Mouse (Mus musculus) MEL (cell line): ENCODE measurements around the gene Hipk1. TPM values are rescaled to one million over a fixed set of nuclear protein-coding genes. Genes with fewer than 3 reads are reported as not detected.

Experiments
- DNase-seq: peaks from one replicate; pipeline ENCODE4 v3.0.0; 2011; ENCODE audit warnings: low read depth, low spot score
- H3K27ac ChIP-seq: 2 replicates; pipeline ENCODE4 v1.5.1; 2012; ENCODE audit warnings: low read depth, mild to moderate bottlenecking, control low read depth, low read length, moderate library complexity; ENCODE audit not compliant: control insufficient read depth
- H3K27me3 ChIP-seq, 2 experiments: fragments of 150-350 bp in 1 of 2; sonication (generic) in 1 of 2; 2 replicates each; pipeline ENCODE4 v1.6.1; 2012; ENCODE audit warnings: low read length in 2 of 2, mild to moderate bottlenecking in 2 of 2, improper control_type of control experiment in 1 of 2, moderate library complexity in 1 of 2; ENCODE audit not compliant: insufficient read depth in 2 of 2, control insufficient read depth in 1 of 2
- H3K36me3 ChIP-seq, 2 experiments: 2 replicates each; pipeline ENCODE4 v1.6.1; 2012 to 2014; ENCODE audit warnings: low read length in 2 of 2, improper control_type of control experiment in 1 of 2, inconsistent platforms in 1 of 2, mild to moderate bottlenecking in 1 of 2; ENCODE audit not compliant: insufficient read depth in 2 of 2, control insufficient read depth in 1 of 2
- H3K4me1 ChIP-seq, 2 experiments: fragments of 150-350 bp in 1 of 2; sonication (generic) in 1 of 2; 2 replicates each; pipeline ENCODE4 v1.6.1; 2012; ENCODE audit warnings: low read length in 2 of 2, improper control_type of control experiment in 1 of 2, mild to moderate bottlenecking in 1 of 2; ENCODE audit not compliant: insufficient read depth in 2 of 2, control insufficient read depth in 1 of 2
- H3K4me3 ChIP-seq, 2 experiments: fragments of 150-350 bp in 1 of 2; sonication (generic) in 1 of 2; 2 replicates each; pipeline ENCODE4 v1.5.1; 2012; ENCODE audit warnings: low read depth in 2 of 2, low read length in 2 of 2, mild to moderate bottlenecking in 2 of 2, moderate library complexity in 2 of 2, control low read depth in 1 of 2, improper control_type of control experiment in 1 of 2; ENCODE audit not compliant: control insufficient read depth in 1 of 2, insufficient read depth in 1 of 2
- H3K79me2 ChIP-seq: 2 replicates; pipeline ENCODE4 v1.6.1; 2012; ENCODE audit warnings: mild to moderate bottlenecking, low read length, moderate library complexity; ENCODE audit not compliant: control insufficient read depth, poor library complexity, insufficient read depth
- H3K9ac ChIP-seq: 2 replicates; pipeline ENCODE4 v1.6.1; 2012; ENCODE audit warnings: low read depth, mild to moderate bottlenecking, control low read depth, low read length, moderate library complexity; ENCODE audit not compliant: control insufficient read depth, poor library complexity, severe bottlenecking
- H3K9me3 ChIP-seq: fragments of 150-350 bp; sonication (generic); replicated peaks from 2 replicates; pipeline ENCODE4 v1.6.1; 2012; ENCODE audit warnings: mild to moderate bottlenecking, low read length, improper control_type of control experiment, moderate library complexity; ENCODE audit not compliant: insufficient read depth
- BHLHE40 ChIP-seq: IDR thresholded peaks from 2 replicates; pipeline ENCODE4 v1.6.1; 2012; ENCODE audit warnings: low read depth, mild to moderate bottlenecking, inconsistent platforms, low read length, improper control_type of control experiment, borderline replicate concordance
- E2F4 ChIP-seq: IDR thresholded peaks from 2 replicates; pipeline ENCODE4 v1.6.1; 2011; ENCODE audit warnings: low read depth, low read length, improper control_type of control experiment, borderline replicate concordance
- ETS1 ChIP-seq: IDR thresholded peaks from 2 replicates; pipeline ENCODE4 v1.6.1; 2012; ENCODE audit warnings: low read depth, mild to moderate bottlenecking, inconsistent platforms, low read length, improper control_type of control experiment, moderate library complexity
- GABPA ChIP-seq: IDR thresholded peaks from 2 replicates; pipeline ENCODE4 v1.6.1; 2012; ENCODE audit warnings: low read depth, mild to moderate bottlenecking, inconsistent platforms, low read length, improper control_type of control experiment, moderate library complexity
- HCFC1 ChIP-seq: IDR thresholded peaks from 2 replicates; pipeline ENCODE4 v1.6.1; 2012; ENCODE audit warnings: low read depth, mild to moderate bottlenecking, inconsistent platforms, low read length, improper control_type of control experiment, moderate library complexity
- MXI1 ChIP-seq: IDR thresholded peaks from 2 replicates; pipeline ENCODE4 v1.6.1; 2011; ENCODE audit warnings: mild to moderate bottlenecking, low read depth, low read length, improper control_type of control experiment
- MYC ChIP-seq: IDR thresholded peaks from 2 replicates; pipeline ENCODE4 v1.6.1; 2011; ENCODE audit warnings: low read depth, mild to moderate bottlenecking, low read length, improper control_type of control experiment, moderate library complexity
- POLR2AphosphoS5 ChIP-seq: IDR thresholded peaks from 2 replicates; pipeline ENCODE4 v1.6.1; 2012; ENCODE audit warnings: low read depth, borderline replicate concordance, mild to moderate bottlenecking, inconsistent platforms, low read length, moderate library complexity, mixed read lengths
- SIN3A ChIP-seq: IDR thresholded peaks from 2 replicates; pipeline ENCODE4 v1.6.1; 2012; ENCODE audit warnings: low read length, improper control_type of control experiment, inconsistent platforms
- TCF12 ChIP-seq: IDR thresholded peaks from 2 replicates; pipeline ENCODE4 v1.6.1; 2014; ENCODE audit warnings: low read depth, mild to moderate bottlenecking, inconsistent platforms, low read length, improper control_type of control experiment, moderate library complexity
- USF1 ChIP-seq: IDR thresholded peaks from 2 replicates; pipeline ENCODE4 v1.6.1; 2014; ENCODE audit warnings: low read depth, mild to moderate bottlenecking, inconsistent platforms, low read length, improper control_type of control experiment, moderate library complexity
- ZKSCAN1 ChIP-seq: IDR thresholded peaks from 2 replicates; pipeline ENCODE4 v1.6.1; 2012; ENCODE audit warnings: low read depth, mild to moderate bottlenecking, inconsistent platforms, low read length, improper control_type of control experiment, moderate library complexity
- ZMIZ1 ChIP-seq: IDR thresholded peaks from 2 replicates; pipeline ENCODE4 v1.6.1; 2012; ENCODE audit warnings: low read depth, mild to moderate bottlenecking, inconsistent platforms, low read length, improper control_type of control experiment, moderate library complexity
- polyA plus RNA-seq, 2 experiments: library from polyadenylated mRNA; stranded (reverse) in 1 of 2; unstranded in 1 of 2; fragments of >175 nt in 1 of 2; fragments of >200 nt in 1 of 2; gene quantifications; 2 replicates each; pipeline versions ENCODE4 v1.2.1 to v1.2.4; 2012; ENCODE audit warnings: low replicate concordance in 2 of 2, low read depth in 1 of 2; ENCODE audit not compliant: insufficient read length in 2 of 2, insufficient read depth in 1 of 2, missing spikeins in 1 of 2
- total RNA-seq: library from RNA; depleted of rRNA; stranded (reverse); fragments of 300-350 nt; gene quantifications from 2 replicates; pipeline ENCODE4 v1.2.3, GENCODE M21; 2012

Hipk1 gene
- total and polyA plus RNA-seq, 3 experiments, result 16.7 to 28.7 TPM; not detected in 1

DNA sequence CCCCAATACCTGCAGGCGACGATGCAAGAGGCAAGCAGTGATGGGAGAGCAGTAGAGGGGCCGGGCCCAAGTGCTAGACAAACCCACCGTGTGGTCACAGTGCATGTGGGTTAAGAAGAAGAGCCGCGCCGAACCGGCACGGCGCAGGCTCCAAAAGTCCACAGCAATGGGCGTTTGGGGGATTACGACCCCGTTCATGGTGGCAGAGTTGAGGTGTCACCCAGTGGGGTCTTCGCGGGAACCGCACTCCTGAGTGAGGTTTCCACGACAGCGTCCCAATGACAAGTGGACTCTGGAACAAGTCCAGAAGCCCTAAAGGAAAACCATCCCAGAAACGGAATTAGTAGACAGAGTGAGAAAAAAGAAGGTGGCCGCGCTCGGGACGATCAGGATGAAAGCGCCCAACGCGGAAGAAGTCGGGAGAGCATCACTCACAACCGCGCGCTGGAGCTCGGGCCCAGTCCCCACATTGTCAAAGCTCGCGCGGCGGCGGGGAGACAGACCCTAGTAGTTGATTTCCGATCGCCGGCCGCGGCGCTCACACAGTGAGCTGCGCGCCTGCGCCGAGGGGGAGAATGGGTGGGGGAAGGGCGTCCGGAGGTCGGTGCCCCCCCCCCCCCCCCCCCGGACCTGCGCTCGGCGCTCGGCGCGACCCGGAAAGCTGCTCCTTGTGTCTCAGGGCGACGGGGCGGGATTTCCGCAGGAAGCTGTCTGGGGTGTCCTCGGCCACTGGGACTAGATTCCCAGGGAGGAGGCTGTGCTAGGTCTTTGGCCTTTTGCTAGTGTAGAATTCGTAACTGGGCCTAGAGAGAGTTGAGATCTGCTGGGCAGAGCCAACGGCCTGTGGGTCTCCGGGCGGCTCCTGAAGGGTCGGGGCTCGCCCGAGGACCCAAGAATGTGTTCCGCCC, 17.8 kb upstream of the Hipk1 start, which contains the start of the genes Dclre1b, Ap4b1 and Gm43064 (continued):
- TF ChIP-seq MXI1 (peak; percentile 91), ETS1 (peak; percentile 70), E2F4 (0 out of 2 replicates have a peak, but pooled peaks have one; percentile 70), TCF12 (peak; percentile 55), HCFC1 (peak; percentile 91), ZKSCAN1 (no peak), GABPA (no peak), USF1 (peak; percentile 38; the same call in 1 of the 2 replicates)

DNA sequence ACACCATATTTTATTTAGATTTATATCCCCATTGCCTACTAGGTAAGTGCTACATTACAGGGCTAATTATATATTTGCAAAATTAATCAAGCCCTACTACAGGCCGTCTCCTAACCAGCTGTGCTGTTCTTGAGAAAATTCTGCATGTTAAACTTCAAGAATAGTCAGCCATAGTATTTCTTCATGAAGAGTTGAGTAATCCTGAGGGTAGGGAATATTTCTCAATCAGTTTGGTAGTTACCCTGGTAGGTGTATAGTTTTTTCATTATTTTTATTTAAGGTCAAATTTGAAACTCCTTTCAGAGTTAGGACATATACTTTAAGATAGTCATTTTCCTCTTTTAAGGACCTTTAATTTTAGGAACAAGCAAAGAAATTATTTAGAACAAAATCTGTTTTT, 14.3 kb upstream of the Hipk1 start:
- Histone ChIP-seq H3K9ac (no peak overlapping the region), H3K27ac (no peak overlapping the region), H3K9me3 (no peaks in the 10 kb centered on the region), H3K4me3 (no peak overlapping the region), H3K36me3 (peaks cover 0 to 40% of the 10 kb centered on the region in 2 experiments), H3K4me1 (peaks cover 23 to 36% of the 10 kb centered on the region in 2 experiments), H3K79me2 (peaks cover 21% of the 10 kb centered on the region), H3K27me3 (no peaks in the 10 kb centered on the region)
- no peak for DNase-seq
- TF ChIP-seq GABPA, result no peak
- no peak for TF ChIP-seq POLR2AphosphoS5
- TF ChIP-seq BHLHE40, result no peak
- TF ChIP-seq ZMIZ1, result no peak
- TF ChIP-seq USF1, result no peak

DNA sequence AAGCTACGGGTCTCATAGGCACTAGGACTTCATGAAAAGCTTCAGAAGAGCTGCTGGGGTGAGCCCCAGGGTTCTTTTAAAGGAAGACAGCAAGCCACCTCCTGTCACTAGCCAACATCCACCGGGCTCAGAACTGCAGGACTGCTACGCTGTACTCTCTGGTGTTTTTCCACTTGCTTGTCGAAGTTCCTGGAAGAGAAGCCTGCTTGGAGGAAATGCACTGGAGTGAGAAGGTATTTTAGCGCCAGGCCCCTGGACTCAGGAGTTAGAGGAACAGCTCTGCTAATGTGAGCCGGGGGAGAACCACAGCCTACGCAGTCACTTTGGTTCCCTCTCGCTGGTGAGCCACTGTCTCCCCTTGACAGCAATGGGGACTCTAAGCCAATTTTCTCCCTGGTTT, 11.5 kb upstream of the Hipk1 start:
- Histone ChIP-seq H3K27ac (peak overlapping the region; percentile 74), H3K4me3 (no peak overlapping the region), H3K79me2 (peaks cover 4% of the 10 kb centered on the region), H3K36me3 (peaks cover 0 to 47% of the 10 kb centered on the region in 2 experiments), H3K9ac (no peak overlapping the region), H3K9me3 (no peaks in the 10 kb centered on the region), H3K4me1 (peaks cover 28 to 44% of the 10 kb centered on the region in 2 experiments), H3K27me3 (no peaks in the 10 kb centered on the region)
- DNase-seq, result peak; percentile 12
- TF ChIP-seq SIN3A (no peak), MYC (no peak)
